Mouse (Mus musculus) liver, embryonic 12.5 days (tissue): ENCODE results near the gene Grpel1. TPM values are rescaled to one million over a fixed set of nuclear protein-coding genes. Genes with fewer than 3 reads are reported as not detected.

Experiments used
- ATAC-seq: fragments of 200-750 bp; cut with Nextera tagmentation; 2 replicates; pipeline ENCODE4 v1.8.0; 2017; ENCODE audit warnings: moderate number of reproducible peaks, mild to moderate bottlenecking, moderate library complexity
- H3K27ac ChIP-seq: fragments of 300-500 bp; sonication (generic); 2 replicates; pipeline ENCODE4 v1.5.1; 2016; ENCODE audit warnings: mild to moderate bottlenecking
- H3K27me3 ChIP-seq: fragments of 300-500 bp; sonication (generic); replicated peaks from 2 replicates; pipeline ENCODE4 v1.6.1; 2016; ENCODE audit warnings: mild to moderate bottlenecking, moderate library complexity
- H3K36me3 ChIP-seq: fragments of 300-500 bp; sonication (generic); 2 replicates; pipeline ENCODE4 v1.6.1; 2016; ENCODE audit warnings: mild to moderate bottlenecking, moderate library complexity
- H3K4me1 ChIP-seq: fragments of 300-500 bp; sonication (generic); 2 replicates; pipeline ENCODE4 v1.6.1; 2016
- H3K4me2 ChIP-seq: fragments of 300-500 bp; sonication (generic); 2 replicates; pipeline ENCODE4 v1.6.1; 2016; ENCODE audit warnings: mild to moderate bottlenecking, moderate library complexity
- H3K4me3 ChIP-seq: fragments of 300-500 bp; sonication (generic); 2 replicates; pipeline ENCODE4 v1.5.1; 2016; ENCODE audit warnings: mild to moderate bottlenecking, moderate library complexity
- H3K9ac ChIP-seq: fragments of 300-500 bp; sonication (generic); 2 replicates; pipeline ENCODE4 v1.6.1; 2016; ENCODE audit warnings: mild to moderate bottlenecking, moderate library complexity
- H3K9me3 ChIP-seq: fragments of 300-500 bp; sonication (generic); replicated peaks from 2 replicates; pipeline ENCODE4 v1.6.1; 2016; ENCODE audit warnings: mild to moderate bottlenecking, moderate library complexity
- WGBS: fragments of 180-500 bp; shearing (Covaris S2); methylation state at CpG from one replicate; pipeline ENCODE4 v1.1.7; 2016; ENCODE audit not compliant: insufficient replicate concordance; 5-methylcytosine and 5-hydroxymethylcytosine counted together
- polyA plus RNA-seq: library from polyadenylated mRNA; unstranded; fragments of >200 nt; fragmentation: Nextera tagmentation; extraction: Ambion mirVana; gene quantifications from 2 replicates; pipeline ENCODE4 v1.2.1, GENCODE M21; 2016

Grpel1 gene
- polyA plus RNA-seq, 1 experiment from 2014 or later: 52.9 TPM

- H3K4me2 ChIP-seq: no peak overlapping the region
- H3K36me3 ChIP-seq: peaks cover 92% of the 10 kb centered on the region
- 82% methylated on average over 3 of the region's 3 CpGs for WGBS
- H3K27me3 ChIP-seq: no peaks in the 10 kb centered on the region
- no peak overlapping the region for H3K9ac ChIP-seq
- peaks cover 25% of the 10 kb centered on the region for H3K4me1 ChIP-seq
- no peak overlapping the region for H3K4me3 ChIP-seq
- ATAC-seq: no peak
- no peaks in the 10 kb centered on the region for H3K9me3 ChIP-seq
- H3K27ac ChIP-seq: no peak overlapping the region
Measured at GRCm38 (mm10) chr5:36519751-36520150, 55.0 kb downstream of the Grpel1 start.

- Histone ChIP-seq H3K9me3 (no peaks in the 10 kb centered on the region), H3K4me2 (no peak overlapping the region), H3K27me3 (no peaks in the 10 kb centered on the region), H3K27ac (peak overlapping the region; percentile 38; the same call in 1 of the 2 replicates), H3K4me3 (no peak overlapping the region), H3K36me3 (peaks cover 73% of the 10 kb centered on the region), H3K9ac (no peak overlapping the region), H3K4me1 (peaks cover 27% of the 10 kb centered on the region)
- WGBS: 38% methylated on average over 2 of the region's 2 CpGs
- ATAC-seq: no peak
Measured at GRCm38 (mm10) chr5:36522782-36523181, 58.0 kb downstream of the Grpel1 start.

- Histone ChIP-seq H3K27ac (peak overlapping the region; percentile 38), H3K4me2 (no peak overlapping the region), H3K36me3 (peaks cover 69% of the 10 kb centered on the region), H3K9ac (no peak overlapping the region), H3K4me3 (no peak overlapping the region), H3K4me1 (peaks cover 32% of the 10 kb centered on the region), H3K27me3 (no peaks in the 10 kb centered on the region), H3K9me3 (no peaks in the 10 kb centered on the region)
- ATAC-seq: peak; percentile 73; the same call in 1 of the 2 replicates
- WGBS: 34% methylated on average over 5 of the region's 5 CpGs
Measured at GRCm38 (mm10) chr5:36523219-36523703, 58.5 kb downstream of the Grpel1 start.

Other genes starting within 250 kb of the Grpel1 start
- 1.2 and 1.6 TPM in 2 replicates for gene Sorcs2, start 66.9 kb upstream of the Grpel1 start, polyA plus RNA-seq
- gene Tada2b, start 19.3 kb downstream of the Grpel1 start, polyA plus RNA-seq: 1.5 and 1.6 TPM in 2 replicates
- 0.25 and 0.31 TPM in 2 replicates for gene Ccdc96, start 19.6 kb downstream of the Grpel1 start, polyA plus RNA-seq
- gene Tbc1d14, start 128.3 kb downstream of the Grpel1 start, polyA plus RNA-seq: 15.4 and 15.7 TPM in 2 replicates
- 28.2 and 28.5 TPM in 2 replicates for gene D5Ertd579e, start 231.0 kb downstream of the Grpel1 start, polyA plus RNA-seq